Mouse (Mus musculus): ENCODE results near the gene Trim16. TPM values are rescaled to one million over a fixed set of nuclear protein-coding genes. Genes with fewer than 3 reads are reported as not detected.

Trim16 gene
- polyA plus RNA-seq (2015; fragmentation: Nextera tagmentation; extraction: Ambion mirVana): 19.8 and 20.9 TPM in 2 replicates

DNA sequence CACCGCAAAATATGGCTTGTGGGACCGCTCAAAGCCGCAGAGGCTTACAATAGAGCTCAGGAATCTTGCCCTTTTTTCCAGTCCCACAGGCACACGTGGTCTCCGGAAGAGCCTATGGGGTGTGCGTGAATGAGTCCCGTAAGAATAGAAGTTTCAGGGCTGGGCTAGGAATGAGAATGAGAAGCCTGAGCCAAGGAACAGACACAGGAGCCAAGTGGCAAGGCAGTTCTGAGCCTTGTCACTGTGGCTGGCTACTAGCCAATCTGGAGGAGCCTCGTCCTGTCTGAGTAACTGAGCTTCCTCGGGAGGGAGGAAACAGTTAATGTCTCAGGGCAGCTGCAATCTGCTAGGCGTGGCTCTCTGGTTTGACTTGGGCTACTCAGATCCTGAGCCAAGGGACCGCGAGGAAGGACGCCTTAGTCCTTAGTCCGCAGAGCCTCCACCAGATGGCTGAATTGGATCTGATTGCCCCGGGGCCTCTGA, at the start of gene Trim16:
Gene Trim16, plus strand, starts transcription at position 173 of the 483 bp plus-strand sequence.
- H3K9ac ChIP-seq: peak within 1 kb of the TSS; percentile 45
- ATAC-seq (ENCODE audit: insufficient number of reproducible peaks, low FRiP score, low TSS enrichment, low read depth): peak; percentile 79
- peak within 1 kb of the TSS; percentile 62 for H3K4me3 ChIP-seq (replicated peaks)
- 3% methylated on average over 15 of the region's 15 CpGs for WGBS
- H3K4me2 ChIP-seq (replicated peaks): peak within 1 kb of the TSS; percentile 86
- no peaks in the 10 kb centered on the region for H3K27me3 ChIP-seq
- no peaks in the 10 kb centered on the region for H3K9me3 ChIP-seq (replicated peaks)
- 0 out of 2 replicates have a peak, but pooled peaks cover 3% of the 10 kb centered on the region for H3K36me3 ChIP-seq
- H3K27ac ChIP-seq (replicated peaks): peak within 1 kb of the TSS; percentile 79
- peaks cover 38% of the 10 kb centered on the region for H3K4me1 ChIP-seq

DNA sequence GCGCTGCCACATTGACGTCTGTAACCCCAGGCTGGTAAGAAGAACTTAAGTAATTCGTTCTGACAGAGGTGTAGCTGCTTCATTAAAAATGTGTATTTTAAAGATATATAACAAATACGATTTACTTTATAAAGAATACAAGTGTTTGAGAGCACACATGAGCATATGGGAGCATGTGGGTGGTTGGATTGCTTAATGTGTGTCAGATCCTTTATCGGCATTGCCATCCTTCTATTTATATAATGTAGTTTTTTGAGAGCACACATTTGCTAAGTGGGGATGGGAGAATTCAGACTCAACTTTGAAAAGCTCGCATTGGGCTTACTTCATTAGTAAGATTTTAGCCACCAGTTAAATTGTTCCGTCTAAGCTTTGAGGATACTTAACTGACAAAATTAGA, 43.5 kb upstream of the Trim16 start:
- no peak for ATAC-seq (ENCODE audit: insufficient number of reproducible peaks, low FRiP score, low TSS enrichment, low read depth)
- Histone ChIP-seq H3K4me3 (replicated peaks) (no peak overlapping the region), H3K27me3 (no peaks in the 10 kb centered on the region), H3K36me3 (peaks cover 52% of the 10 kb centered on the region), H3K9me3 (replicated peaks) (peaks cover 51% of the 10 kb centered on the region), H3K9ac (no peak overlapping the region), H3K27ac (replicated peaks) (no peak overlapping the region), H3K4me2 (replicated peaks) (no peak overlapping the region), H3K4me1 (no peaks in the 10 kb centered on the region)
- WGBS: 94% methylated on average over 7 of the region's 7 CpGs

DNA sequence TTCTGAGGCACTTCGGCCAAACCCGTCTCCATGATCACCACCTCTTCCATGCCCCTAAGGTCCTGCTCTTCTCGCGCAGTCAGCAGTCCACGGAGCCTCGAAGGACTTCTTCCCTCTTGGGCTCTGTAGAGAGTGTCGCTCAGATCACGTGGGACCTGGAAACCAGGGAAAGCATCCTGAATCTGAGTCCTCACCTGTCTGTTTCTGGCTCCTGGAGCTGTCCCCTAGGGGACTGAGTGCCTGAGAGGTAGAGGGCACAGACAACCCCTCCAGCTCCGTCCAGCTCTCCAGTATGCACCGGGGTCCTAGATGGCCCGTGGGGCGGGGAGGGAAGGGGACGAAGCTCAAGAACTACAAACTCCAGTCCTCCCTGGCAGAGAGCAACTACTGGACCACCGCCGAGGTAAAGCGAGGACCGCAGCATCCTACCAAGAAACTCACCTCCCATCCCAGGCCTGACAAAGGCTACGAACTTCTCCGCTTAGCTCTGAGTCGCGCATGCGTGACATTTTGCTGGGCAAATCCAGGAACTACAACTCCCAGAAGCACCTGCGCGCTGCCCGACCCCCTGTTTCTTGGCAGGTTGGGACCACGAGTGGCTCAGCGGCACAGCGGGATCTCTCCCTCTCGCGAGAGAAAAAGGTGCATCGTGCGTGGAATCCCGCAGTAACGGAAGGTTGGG, 31.0 kb upstream of the Trim16 start, which contains the start of gene Zfp286:
Gene Zfp286, minus strand, starts transcription at position 528 of the 682 bp plus-strand sequence.
- H3K4me2 ChIP-seq (replicated peaks): peak within 1 kb of the TSS; percentile 70
- H3K4me1 ChIP-seq: peaks cover 10% of the 10 kb centered on the region; the same call in 1 of the 2 replicates
- no peaks in the 10 kb centered on the region for H3K27me3 ChIP-seq
- peak within 1 kb of the TSS; percentile 59 for H3K4me3 ChIP-seq (replicated peaks)
- peak; percentile 95 for ATAC-seq (ENCODE audit: insufficient number of reproducible peaks, low FRiP score, low TSS enrichment, low read depth)
- peak within 1 kb of the TSS; percentile 43 for H3K9ac ChIP-seq
- H3K27ac ChIP-seq (replicated peaks): peak within 1 kb of the TSS; percentile 76
- H3K9me3 ChIP-seq (replicated peaks): peaks cover 3% of the 10 kb centered on the region; the same call in 1 of the 2 replicates
- WGBS: 6% methylated on average over 34 of the region's 34 CpGs
- peaks cover 27% of the 10 kb centered on the region for H3K36me3 ChIP-seq

DNA sequence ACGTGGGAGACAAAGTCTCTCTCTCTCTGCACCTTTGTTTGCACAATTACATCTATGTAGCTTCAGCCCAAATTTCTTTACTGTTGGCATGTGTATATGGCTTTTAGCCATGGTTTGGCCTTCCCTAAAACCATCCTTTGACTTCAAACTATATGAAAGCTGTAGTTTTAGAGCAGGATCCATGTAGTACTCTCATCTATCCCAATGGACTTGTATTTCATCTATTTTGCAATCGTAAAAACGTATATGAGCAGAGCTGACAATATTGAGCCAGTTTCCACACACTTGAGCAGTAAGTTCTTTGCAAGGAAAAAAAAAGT, 30.5 kb upstream of the Trim16 start:
- Histone ChIP-seq H3K9me3 (replicated peaks) (no peaks in the 10 kb centered on the region), H3K27ac (replicated peaks) (peak overlapping the region; percentile 76), H3K27me3 (no peaks in the 10 kb centered on the region), H3K9ac (peak overlapping the region; percentile 43; the same call in 1 of the 2 replicates), H3K4me3 (replicated peaks) (peak overlapping the region; percentile 59), H3K4me2 (replicated peaks) (peak overlapping the region; percentile 70), H3K36me3 (peaks cover 22% of the 10 kb centered on the region), H3K4me1 (peaks cover 10% of the 10 kb centered on the region; the same call in 1 of the 2 replicates)
- 55% methylated on average over 3 of the region's 3 CpGs for WGBS
- ATAC-seq (ENCODE audit: insufficient number of reproducible peaks, low FRiP score, low TSS enrichment, low read depth): no peak

DNA sequence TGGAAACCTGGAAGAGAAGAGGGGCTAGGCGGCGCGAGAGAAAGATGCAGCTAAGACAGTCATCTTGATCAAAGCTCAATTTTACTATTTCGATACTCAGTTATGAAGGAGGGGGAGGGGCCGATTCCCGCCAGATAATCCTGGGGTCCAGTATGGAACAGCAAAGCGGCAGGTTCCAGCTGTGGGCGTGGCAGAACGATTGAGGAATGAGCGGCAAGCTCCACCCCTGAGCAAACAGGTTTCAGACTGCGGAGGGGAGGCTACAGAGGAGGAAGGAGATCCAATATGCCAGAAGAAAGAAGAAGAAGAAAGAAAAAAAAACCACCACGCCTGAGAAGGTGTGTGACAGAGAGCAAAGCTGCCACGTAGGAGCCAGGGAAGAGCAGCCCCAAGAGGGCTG, 15.9 kb upstream of the Trim16 start:
- Histone ChIP-seq H3K9me3 (replicated peaks) (no peaks in the 10 kb centered on the region), H3K4me2 (replicated peaks) (peak overlapping the region; percentile 6; the same call in 1 of the 2 replicates), H3K4me3 (replicated peaks) (no peak overlapping the region), H3K4me1 (no peaks in the 10 kb centered on the region), H3K27ac (replicated peaks) (no peak overlapping the region), H3K27me3 (no peaks in the 10 kb centered on the region), H3K9ac (no peak overlapping the region), H3K36me3 (no peaks in the 10 kb centered on the region)
- ATAC-seq (ENCODE audit: insufficient number of reproducible peaks, low FRiP score, low TSS enrichment, low read depth): no peak
- 49% methylated on average over 13 of the region's 13 CpGs for WGBS

DNA sequence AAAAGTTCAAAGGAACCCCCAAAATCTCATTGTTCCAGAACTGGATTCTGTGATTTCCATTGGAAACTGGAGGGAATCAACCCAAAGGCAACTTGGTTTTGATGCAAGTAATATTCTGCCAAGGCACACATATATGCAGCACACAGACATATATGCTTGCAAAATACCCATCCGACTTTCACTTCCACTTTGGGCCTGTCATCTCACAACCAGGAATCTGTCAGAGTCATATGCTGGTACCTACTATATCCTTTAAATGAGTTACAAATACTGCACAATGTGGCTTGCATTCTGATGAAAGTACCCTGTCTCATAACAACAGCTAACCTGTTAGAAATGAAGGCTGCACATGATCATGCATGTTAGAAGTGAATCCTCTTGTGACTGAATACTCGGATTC, 12.1 kb upstream of the Trim16 start:
- no peak overlapping the region for H3K4me3 ChIP-seq (replicated peaks)
- no peak overlapping the region for H3K4me2 ChIP-seq (replicated peaks)
- 89% methylated on average over 2 of the region's 2 CpGs for WGBS
- no peak overlapping the region for H3K27ac ChIP-seq (replicated peaks)
- H3K9me3 ChIP-seq (replicated peaks): no peaks in the 10 kb centered on the region
- no peak for ATAC-seq (ENCODE audit: insufficient number of reproducible peaks, low FRiP score, low TSS enrichment, low read depth)
- H3K4me1 ChIP-seq: no peaks in the 10 kb centered on the region
- H3K27me3 ChIP-seq: no peaks in the 10 kb centered on the region
- no peaks in the 10 kb centered on the region for H3K36me3 ChIP-seq
- H3K9ac ChIP-seq: no peak overlapping the region

DNA sequence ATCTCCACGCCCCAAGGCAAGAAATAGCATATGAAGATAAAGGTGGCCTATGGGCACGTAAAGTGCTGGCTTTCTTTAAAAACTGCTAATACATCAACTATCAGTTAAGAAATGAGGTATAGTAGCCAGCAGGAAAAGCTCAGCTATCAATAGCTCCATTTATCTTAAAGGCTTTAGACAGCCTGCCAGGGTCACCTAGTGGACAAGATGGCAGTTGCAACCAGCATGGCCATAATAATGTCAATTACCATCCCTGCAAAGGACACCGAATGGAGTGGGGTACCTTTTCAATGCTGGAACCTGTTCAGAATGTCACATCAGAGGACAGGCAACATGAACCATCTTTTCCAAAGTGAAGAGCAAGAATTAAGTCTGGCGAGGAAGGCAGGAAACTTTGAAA, 10.8 kb upstream of the Trim16 start:
- ATAC-seq (ENCODE audit: insufficient number of reproducible peaks, low FRiP score, low TSS enrichment, low read depth): no peak
- Histone ChIP-seq H3K27me3 (no peaks in the 10 kb centered on the region), H3K4me2 (replicated peaks) (no peak overlapping the region), H3K36me3 (no peaks in the 10 kb centered on the region), H3K27ac (replicated peaks) (no peak overlapping the region), H3K4me1 (no peaks in the 10 kb centered on the region), H3K9ac (no peak overlapping the region), H3K9me3 (replicated peaks) (no peaks in the 10 kb centered on the region), H3K4me3 (replicated peaks) (no peak overlapping the region)
- 64% methylated on average over 4 of the region's 4 CpGs for WGBS

DNA sequence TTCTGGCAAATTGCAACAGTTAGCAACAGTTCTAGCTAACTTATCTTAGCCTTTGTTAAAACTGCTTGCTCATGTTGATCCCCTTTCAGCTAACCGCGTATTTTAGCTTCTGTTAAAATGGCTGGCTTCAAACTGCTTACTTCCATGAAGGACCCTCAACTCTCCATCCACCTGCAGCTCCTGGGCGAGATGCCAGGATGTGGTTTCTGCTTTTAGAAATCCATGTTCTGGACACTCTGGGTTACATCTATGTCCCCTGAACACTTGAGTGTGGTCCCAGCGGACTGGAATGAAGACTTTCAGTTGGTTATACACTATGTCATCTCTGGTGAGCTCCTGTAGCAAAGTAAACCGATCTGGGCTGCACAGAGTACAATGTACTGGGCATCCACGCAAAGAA, 7.8 kb upstream of the Trim16 start:
- Histone ChIP-seq H3K9ac (no peak overlapping the region), H3K4me1 (no peaks in the 10 kb centered on the region), H3K4me3 (replicated peaks) (no peak overlapping the region), H3K36me3 (no peaks in the 10 kb centered on the region), H3K27ac (replicated peaks) (no peak overlapping the region), H3K4me2 (replicated peaks) (no peak overlapping the region), H3K9me3 (replicated peaks) (no peaks in the 10 kb centered on the region), H3K27me3 (no peaks in the 10 kb centered on the region)
- ATAC-seq (ENCODE audit: insufficient number of reproducible peaks, low FRiP score, low TSS enrichment, low read depth): no peak
- 80% methylated on average over 6 of the region's 6 CpGs for WGBS

DNA sequence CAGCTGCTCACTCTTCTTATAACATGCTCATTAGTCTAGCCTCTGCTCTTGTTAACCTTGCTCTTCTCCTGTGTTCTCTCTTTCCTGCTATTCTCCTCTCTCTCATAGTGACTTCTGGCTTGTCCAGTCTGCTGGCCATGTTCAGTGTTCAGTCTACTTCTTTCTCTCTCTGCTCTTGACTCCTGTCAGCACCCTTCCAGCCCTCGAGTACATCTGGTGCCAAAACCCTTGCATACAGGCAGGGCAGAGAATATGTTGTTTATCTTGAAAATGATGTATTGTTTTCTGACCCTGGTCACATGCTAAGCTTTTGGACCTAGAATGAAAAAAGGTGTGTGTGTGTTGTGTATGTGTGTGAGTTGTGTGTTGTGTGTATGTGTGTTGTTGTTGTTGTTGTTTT, 6.5 kb upstream of the Trim16 start:
- Histone ChIP-seq H3K27me3 (no peaks in the 10 kb centered on the region), H3K4me3 (replicated peaks) (no peak overlapping the region), H3K9me3 (replicated peaks) (no peaks in the 10 kb centered on the region), H3K9ac (no peak overlapping the region), H3K27ac (replicated peaks) (no peak overlapping the region), H3K36me3 (no peaks in the 10 kb centered on the region), H3K4me2 (replicated peaks) (no peak overlapping the region), H3K4me1 (no peaks in the 10 kb centered on the region)
- WGBS: 39% methylated on average over 1 of the region's 1 CpGs
- no peak for ATAC-seq (ENCODE audit: insufficient number of reproducible peaks, low FRiP score, low TSS enrichment, low read depth)

DNA sequence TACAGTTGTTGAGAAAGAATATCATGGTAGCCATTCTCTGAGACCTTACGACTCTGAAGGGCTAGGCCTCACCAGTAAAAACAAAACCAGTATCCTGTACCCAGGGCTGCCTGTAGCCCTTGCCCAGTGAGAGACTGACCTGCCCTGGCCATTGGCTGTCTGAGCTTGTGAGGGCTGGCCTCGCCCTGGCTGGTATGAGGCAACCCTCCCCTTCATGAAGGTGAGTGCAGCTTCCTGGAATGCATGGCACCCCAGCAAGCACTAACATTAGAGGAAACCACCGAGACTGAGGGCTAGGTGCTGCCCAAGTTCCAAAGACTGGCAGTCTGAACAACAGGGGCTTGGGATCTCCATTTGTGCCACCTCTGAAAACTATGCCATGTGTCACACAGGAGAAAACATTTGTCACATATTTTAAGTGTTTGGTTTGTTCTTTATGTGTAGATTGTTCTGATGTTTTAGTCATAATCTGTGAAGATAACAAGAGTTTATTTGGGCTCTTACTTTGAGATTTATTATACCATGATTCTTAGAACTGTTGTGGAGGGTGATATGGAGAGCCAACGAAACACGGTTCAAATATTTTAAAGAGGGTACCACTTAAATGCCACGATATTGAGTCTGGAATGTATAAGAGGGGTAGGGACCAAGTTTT, 5.9 kb upstream of the Trim16 start:
- Histone ChIP-seq H3K9me3 (replicated peaks) (no peaks in the 10 kb centered on the region), H3K4me3 (replicated peaks) (no peak overlapping the region), H3K4me2 (replicated peaks) (no peak overlapping the region), H3K27ac (replicated peaks) (no peak overlapping the region), H3K36me3 (no peaks in the 10 kb centered on the region), H3K27me3 (no peaks in the 10 kb centered on the region), H3K9ac (no peak overlapping the region), H3K4me1 (no peaks in the 10 kb centered on the region)
- ATAC-seq (ENCODE audit: insufficient number of reproducible peaks, low FRiP score, low TSS enrichment, low read depth): no peak
- WGBS: 66% methylated on average over 6 of the region's 6 CpGs

DNA sequence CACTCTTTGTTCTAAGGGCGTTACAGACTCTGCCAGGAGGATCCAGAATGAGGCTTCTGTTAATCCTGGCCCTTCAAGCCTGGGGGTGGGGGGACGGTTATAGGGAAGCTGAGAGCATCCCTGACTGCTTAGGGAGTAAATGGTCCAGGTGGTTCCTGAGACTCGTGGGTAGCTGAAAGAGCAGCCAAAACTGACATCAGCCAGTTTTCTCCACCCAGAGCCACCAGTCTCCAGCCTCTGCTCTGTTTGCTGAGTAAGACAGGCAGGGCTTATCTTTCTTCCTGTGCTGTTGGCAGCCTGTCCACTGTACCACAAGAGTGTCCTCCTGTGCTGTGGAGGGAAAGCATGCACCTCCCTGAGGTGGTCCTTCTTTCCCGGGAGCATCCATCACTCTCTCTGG, 5.4 kb upstream of the Trim16 start:
- Histone ChIP-seq H3K27me3 (no peaks in the 10 kb centered on the region), H3K36me3 (no peaks in the 10 kb centered on the region), H3K4me2 (replicated peaks) (no peak overlapping the region), H3K27ac (replicated peaks) (no peak overlapping the region), H3K4me3 (replicated peaks) (no peak overlapping the region), H3K9me3 (replicated peaks) (no peaks in the 10 kb centered on the region), H3K4me1 (peaks cover 4% of the 10 kb centered on the region), H3K9ac (no peak overlapping the region)
- ATAC-seq (ENCODE audit: insufficient number of reproducible peaks, low FRiP score, low TSS enrichment, low read depth): no peak
- 45% methylated on average over 4 of the region's 4 CpGs for WGBS

Measured in embryonic facial prominence, embryonic 15.5 days (tissue).